Mouse (Mus musculus) limb, embryonic 12.5 days (tissue): ENCODE measurements around the gene Olig1. TPM values are rescaled to one million over a fixed set of nuclear protein-coding genes. Genes with fewer than 3 reads are reported as not detected.

Experiments
- ATAC-seq: fragments of 200-750 bp; cut with Nextera tagmentation; 2 replicates; pipeline ENCODE4 v1.8.0; 2017; ENCODE audit warnings: low read depth, moderate TSS enrichment; ENCODE audit not compliant: insufficient number of reproducible peaks, insufficient read depth, low FRiP score, low TSS enrichment
- H3K27ac ChIP-seq: fragments of 300-500 bp; sonication (generic); 2 replicates; pipeline ENCODE4 v1.5.1; 2016; ENCODE audit warnings: mild to moderate bottlenecking, moderate library complexity
- H3K27me3 ChIP-seq: fragments of 300-500 bp; sonication (generic); 2 replicates; pipeline ENCODE4 v1.6.1; 2016; ENCODE audit warnings: mild to moderate bottlenecking, moderate library complexity
- H3K36me3 ChIP-seq: fragments of 300-500 bp; sonication (generic); 2 replicates; pipeline ENCODE4 v1.6.1; 2016; ENCODE audit warnings: mild to moderate bottlenecking, moderate library complexity
- H3K4me1 ChIP-seq: fragments of 300-500 bp; sonication (generic); replicated peaks from 2 replicates; pipeline ENCODE4 v1.6.1; 2016
- H3K4me2 ChIP-seq: fragments of 300-500 bp; sonication (generic); 2 replicates; pipeline ENCODE4 v1.6.1; 2016; ENCODE audit warnings: mild to moderate bottlenecking, moderate library complexity
- H3K4me3 ChIP-seq: fragments of 300-500 bp; sonication (generic); replicated peaks from 2 replicates; pipeline ENCODE4 v1.5.1; 2016; ENCODE audit warnings: mild to moderate bottlenecking
- H3K9ac ChIP-seq: fragments of 300-500 bp; sonication (generic); replicated peaks from 2 replicates; pipeline ENCODE4 v1.6.1; 2016; ENCODE audit warnings: mild to moderate bottlenecking, moderate library complexity
- H3K9me3 ChIP-seq: fragments of 300-500 bp; sonication (generic); 2 replicates; pipeline ENCODE4 v1.6.1; 2016; ENCODE audit warnings: mild to moderate bottlenecking, moderate library complexity
- WGBS: fragments of 180-500 bp; shearing (Covaris S2); methylation state at CpG from one replicate; pipeline ENCODE4 v1.1.7; 2016; 5-methylcytosine and 5-hydroxymethylcytosine counted together
- polyA plus RNA-seq: library from polyadenylated mRNA; unstranded; fragments of >200 nt; fragmentation: Nextera tagmentation; extraction: Ambion mirVana; gene quantifications from 2 replicates; pipeline ENCODE4 v1.2.1, GENCODE M21; 2016

The Olig1 gene
- polyA plus RNA-seq, 1 experiment from 2014 or later = 0.09 TPM

GRCm38 (mm10) chr16:91320191-91320590 lies 50.6 kb downstream of the Olig1 start:
- Histone ChIP-seq H3K9ac (no peak overlapping the region), H3K9me3 (no peaks in the 10 kb centered on the region), H3K4me3 (no peak overlapping the region), H3K4me2 (peak overlapping the region; percentile 32), H3K36me3 (no peaks in the 10 kb centered on the region), H3K27me3 (peaks cover 43% of the 10 kb centered on the region), H3K4me1 (peaks cover 12% of the 10 kb centered on the region), H3K27ac (no peak overlapping the region)
- no peak for ATAC-seq
- WGBS = 60% methylated on average over 10 of the region's 10 CpGs

- H3K9ac ChIP-seq = no peak overlapping the region
- H3K9me3 ChIP-seq = no peaks in the 10 kb centered on the region
- no peak overlapping the region for H3K27ac ChIP-seq
- 53% methylated on average over 15 of the region's 15 CpGs for WGBS
- H3K4me3 ChIP-seq = no peak overlapping the region
- H3K4me1 ChIP-seq = peaks cover 12% of the 10 kb centered on the region
- no peak for ATAC-seq
- no peaks in the 10 kb centered on the region for H3K36me3 ChIP-seq
- H3K27me3 ChIP-seq = peaks cover 42% of the 10 kb centered on the region
- H3K4me2 ChIP-seq = peak overlapping the region; percentile 32
These were observed 51.0 kb downstream of the Olig1 start for GRCm38 (mm10) chr16:91320608-91321007.

Other genes starting within 250 kb of the Olig1 start
- 92.0 and 96.2 TPM in 2 replicates for gene Paxbp1, start 225.2 kb upstream of the Olig1 start, polyA plus RNA-seq
- gene 4932438H23Rik, start 174.7 kb upstream of the Olig1 start, polyA plus RNA-seq = not detected in 2 replicates
- gene Olig2, start 44.3 kb upstream of the Olig1 start, polyA plus RNA-seq = 0.13 TPM in 1 of 2 replicates, not detected in the other
- 41.0 and 43.6 TPM in 2 replicates for gene Ifnar2, start 103.0 kb downstream of the Olig1 start, polyA plus RNA-seq
- gene Gm21970, start 121.9 kb downstream of the Olig1 start, polyA plus RNA-seq = not detected in 2 replicates
- gene Il10rb, start 136.4 kb downstream of the Olig1 start, polyA plus RNA-seq = 8.0 and 9.6 TPM in 2 replicates
- gene Ifnar1, start 215.5 kb downstream of the Olig1 start, polyA plus RNA-seq = 62.3 and 65.1 TPM in 2 replicates